Mouse (Mus musculus) T-helper 1 cell (primary cell): ENCODE results near the gene Nr3c2.

Source experiments
- in situ Hi-C: fragments of 300-600 bp; cut with MboI, MseI; formaldehyde crosslinking; loops from one replicate; pipeline ENCODE4 v1.15.1; 2025; ENCODE audit warnings: high pct_unique_total_duplicates

Gene Nr3c2

DNA sequence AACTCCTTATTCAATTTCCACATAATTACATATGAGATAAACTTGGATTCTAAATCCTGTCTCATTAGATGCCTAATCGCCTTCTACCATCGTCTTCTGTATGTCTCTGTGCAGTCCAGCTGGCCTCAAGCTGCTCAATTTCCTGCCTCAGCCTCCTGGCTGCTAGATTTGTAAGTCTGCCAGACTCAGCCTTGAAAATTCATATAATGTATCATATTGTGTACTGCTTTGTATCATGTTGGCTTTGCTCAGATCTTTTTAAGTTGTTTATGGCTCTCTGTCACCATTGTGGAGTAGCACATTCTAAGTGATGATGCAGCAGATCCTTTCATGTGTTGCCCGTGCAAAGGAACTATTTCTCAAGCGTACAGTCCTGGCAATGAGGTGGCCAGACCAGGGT, 71.9 kb downstream of the Nr3c2 start:
- in situ Hi-C loops, result no loop called here

DNA sequence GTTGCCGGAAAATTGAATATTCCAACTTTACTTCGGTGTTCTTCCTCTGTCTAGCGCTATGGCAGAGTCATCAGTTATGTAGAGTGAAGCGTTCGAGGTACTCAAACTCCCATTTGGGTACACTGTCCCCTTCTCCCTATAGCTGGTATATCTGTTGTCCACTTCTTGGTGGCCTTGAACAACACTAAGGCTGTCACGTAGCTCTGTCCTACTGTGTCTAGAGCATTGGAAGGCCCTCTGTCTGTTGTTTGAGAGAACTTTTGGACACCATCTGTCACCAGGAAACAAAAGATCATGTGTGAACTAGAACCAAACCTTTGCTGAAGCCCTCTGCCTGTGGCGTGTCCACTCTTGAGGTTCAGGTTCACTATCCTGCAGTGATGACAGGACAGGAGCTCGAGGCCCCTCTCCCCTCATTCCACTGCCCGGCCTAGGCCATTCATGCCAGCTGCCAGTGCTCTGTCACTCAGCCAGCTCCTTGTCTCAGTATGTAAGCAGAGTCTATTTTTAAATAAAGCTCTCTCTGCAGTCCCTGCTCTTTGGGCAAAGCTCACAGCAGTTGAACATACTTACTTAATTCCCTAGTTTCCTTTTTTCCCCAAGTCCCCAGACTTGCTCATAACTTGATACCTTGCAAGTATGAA, 72.6 kb downstream of the Nr3c2 start:
- in situ Hi-C loops, result no loop called here

DNA sequence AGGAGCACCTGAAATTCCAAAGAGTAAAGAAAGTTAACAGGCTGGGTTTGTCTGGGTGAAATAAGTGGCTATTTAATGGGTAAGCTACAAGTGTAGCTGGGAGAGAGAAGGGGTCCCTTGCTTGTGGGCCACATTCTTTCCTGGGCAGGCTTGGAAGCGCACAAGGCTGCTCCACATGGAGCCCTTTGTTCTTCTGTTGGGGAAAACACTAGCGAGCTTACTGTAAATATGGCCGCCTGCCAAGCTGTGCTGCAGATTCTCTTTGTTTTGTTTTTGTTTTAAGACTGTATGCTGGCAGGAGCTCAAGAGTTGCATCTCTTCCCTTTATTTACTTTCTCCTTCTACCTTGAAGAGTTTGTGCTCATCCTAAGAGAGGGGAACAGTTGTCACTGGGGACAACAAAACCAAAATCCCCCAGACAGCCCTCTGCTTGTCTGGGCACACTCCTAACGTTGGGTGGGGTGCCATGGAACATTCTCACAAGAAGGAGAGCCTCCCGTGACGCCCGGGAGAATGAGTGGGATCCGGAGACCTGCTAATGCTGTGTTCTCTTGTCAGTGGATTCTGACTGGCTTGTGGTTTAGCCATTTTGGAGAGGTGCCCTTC, 73.8 kb downstream of the Nr3c2 start:
- in situ Hi-C loops, result no loop called here

GRCm38 (mm10) chr8:76977907-76978306, 78.7 kb downstream of the Nr3c2 start:
- in situ Hi-C loops, result no loop called here

DNA sequence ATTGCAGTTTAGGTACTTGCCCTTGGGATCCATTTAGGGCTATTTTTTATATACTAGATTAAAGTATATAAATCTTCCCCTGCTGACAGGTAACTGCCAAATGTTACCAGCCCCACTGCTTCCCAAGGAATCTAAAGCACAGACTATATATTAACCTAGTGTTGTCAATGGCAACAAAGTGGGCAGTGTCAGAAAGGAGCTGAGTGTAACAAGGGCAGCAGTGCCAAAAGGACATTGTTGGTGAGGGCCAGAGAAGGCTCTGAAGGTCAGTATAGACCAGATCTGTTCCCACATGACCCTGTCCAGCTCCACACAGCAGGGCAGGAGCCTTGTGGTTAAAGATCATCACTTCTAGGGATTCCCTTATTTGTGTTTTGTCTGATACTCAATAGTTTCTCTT, 84.8 kb downstream of the Nr3c2 start:
- in situ Hi-C loops, result no loop called here

GRCm38 (mm10) chr8:76984851-76985250, 85.6 kb downstream of the Nr3c2 start:
- in situ Hi-C loops, result no loop called here

DNA sequence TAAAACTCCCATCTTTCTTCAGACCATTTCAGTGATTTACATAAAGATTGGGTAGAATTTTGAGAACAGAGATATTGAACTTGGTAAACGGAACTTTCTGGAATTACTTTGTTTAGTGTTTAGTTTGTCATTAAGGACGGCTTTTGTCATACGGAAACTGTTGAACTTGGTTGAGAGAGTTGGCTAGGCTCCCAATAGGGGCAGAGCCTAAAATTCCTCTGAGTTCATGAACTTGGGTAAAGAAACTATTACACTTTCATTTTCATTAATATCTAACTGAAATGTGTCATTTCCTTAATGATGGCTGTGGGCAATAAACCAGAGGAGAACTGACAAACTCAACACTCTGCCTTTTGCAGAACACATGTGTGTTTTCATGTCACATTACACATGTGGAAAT, 88.6 kb downstream of the Nr3c2 start:
- in situ Hi-C loops, result no loop called here

DNA sequence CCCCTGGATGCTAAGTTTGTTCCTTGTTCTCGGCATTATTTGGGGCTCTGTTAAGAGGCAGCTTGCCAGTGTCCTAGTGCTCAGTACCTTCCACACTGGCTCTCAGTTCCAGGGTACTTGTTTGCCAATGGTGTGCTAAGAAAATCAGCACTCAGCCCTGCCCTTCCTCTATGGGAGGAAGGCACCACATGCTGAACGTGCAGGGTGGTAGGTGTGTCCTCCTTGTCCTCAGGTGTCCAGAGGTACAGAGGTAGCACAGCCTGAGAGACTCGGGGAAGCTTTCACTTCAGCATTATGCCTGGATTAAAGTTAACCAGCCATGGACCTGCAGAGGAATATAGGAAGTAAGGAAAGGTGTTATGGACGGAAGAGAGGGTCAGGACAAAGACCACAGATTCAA, 99.0 kb downstream of the Nr3c2 start:
- in situ Hi-C loops, result no loop called here

- in situ Hi-C loops, result loop anchor here (10.0 kb wide), 1 partner anchor 295 kb away; no protein-coding TSS in a partner anchor
These were observed 110.2 kb downstream of the Nr3c2 start for GRCm38 (mm10) chr8:77009425-77009824.

DNA sequence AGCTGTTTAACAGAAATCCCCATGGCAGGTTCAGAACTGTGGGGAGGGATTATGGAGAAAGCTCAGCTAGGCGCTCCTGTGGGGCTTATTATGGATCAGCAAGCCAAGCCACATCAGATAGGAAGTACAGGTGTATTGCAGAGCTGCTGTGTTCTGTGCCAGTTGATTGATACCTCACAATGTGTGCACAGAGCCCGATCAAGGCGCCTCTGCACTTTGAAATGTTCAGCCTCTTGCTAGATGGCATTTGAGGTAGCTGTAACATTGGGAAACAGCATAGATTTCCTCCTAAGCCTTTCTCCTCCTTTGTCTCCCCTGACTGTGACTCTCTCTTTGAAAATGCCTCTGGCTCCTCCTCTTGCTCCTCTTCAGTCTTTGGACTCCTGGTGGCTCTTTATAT, 112.7 kb downstream of the Nr3c2 start:
- in situ Hi-C loops, result no loop called here

DNA sequence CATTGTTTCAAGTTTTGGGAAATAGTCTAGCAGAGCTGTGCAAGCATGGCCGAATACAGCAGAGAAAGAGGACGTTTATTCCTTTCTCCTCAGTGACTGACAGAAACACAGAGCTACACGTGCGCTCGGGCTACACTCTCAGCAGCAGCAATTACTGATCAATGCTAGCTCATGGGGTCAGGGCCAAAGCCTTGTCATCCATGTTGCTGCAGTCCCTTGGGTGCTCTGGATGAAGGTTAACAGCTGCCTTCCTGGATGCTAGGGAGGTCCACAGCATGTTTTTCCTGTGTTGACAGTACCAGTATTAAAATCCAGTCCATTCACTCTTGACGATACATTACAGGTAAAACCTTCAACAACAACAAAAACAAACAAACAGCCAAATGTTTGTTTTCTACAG, 113.4 kb downstream of the Nr3c2 start:
- in situ Hi-C loops, result no loop called here

DNA sequence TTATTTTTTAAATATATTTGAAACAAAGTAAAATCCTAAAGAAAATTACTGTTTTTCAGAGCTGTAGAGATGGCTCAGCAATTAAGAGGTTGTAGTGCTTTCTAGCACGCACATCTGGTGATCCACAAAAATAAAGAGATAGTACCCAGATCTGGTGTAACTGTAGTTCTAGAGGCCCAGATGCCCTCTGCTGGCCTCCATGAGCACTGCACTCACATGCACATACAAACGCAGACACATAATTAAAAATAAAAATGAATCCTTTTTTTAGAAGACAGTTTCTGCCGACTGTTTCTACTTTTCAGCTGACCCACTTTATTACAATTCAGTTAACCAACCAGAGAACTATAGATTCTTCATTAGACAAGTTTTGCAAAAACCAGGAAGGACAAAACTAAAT, 117.5 kb downstream of the Nr3c2 start:
- in situ Hi-C loops, result no loop called here

DNA sequence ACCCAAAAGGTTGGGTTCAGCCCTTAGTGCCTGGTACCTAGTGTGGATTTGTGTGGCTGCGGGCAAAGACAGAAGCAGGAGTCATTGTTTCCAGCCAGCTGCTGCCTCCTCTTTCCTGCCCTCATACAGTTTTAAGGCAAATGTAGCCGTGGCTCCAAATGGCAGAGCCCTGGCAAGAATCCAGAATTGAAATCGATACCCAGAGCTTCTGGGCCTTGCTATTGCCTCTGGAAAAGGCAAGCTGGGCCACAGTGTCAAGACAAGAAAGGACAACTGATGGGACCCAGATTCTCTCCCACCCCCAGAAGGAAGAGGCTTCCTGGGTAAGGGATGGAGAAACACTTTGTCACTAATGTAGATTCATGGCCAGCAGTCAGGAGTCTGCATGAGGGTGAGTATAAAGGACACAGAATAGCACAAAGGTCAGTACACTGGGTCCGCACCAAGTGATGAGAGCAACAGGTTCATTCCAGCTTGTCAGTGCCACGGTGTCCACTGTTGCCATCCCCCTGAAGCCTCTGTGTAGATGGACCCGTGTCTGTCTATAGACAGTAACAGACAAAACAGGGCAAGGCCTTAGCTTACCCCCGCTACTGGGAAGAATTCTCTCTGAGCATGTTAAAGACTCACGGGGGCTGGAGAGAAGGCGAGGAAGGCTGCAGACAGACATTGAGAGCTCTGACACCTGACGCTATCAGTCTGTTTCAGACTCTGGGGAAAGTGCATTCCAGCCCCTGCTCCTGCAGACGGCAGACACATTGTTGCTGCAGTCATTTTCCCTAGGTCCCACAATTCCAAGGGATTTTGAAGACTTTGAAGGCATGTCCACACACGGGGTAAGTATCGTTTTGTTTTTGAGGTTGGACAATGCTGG, 124.8 kb downstream of the Nr3c2 start:
- in situ Hi-C loops, result no loop called here

DNA sequence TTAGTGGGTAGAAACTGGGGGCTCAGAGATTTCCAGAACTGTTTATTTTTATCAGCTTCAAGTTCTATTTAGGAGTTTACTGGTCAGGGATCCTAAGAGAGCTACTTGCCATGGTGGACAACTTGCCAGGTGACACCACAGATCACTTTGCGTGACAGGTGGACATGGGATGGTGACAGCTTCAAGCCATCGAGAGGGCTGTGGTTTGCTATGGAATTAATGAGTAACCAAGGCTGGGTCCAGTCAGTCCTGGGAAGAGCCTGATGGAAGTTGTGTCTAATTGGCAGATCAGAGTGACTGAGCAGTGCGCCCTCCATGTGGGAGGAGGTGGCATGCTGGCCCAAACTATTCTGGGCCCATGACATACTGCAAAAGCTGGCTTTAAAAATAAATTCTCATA, 132.0 kb downstream of the Nr3c2 start:
- in situ Hi-C loops, result no loop called here

GRCm38 (mm10) chr8:77033706-77034464, 134.6 kb downstream of the Nr3c2 start:
- in situ Hi-C loops, result no loop called here

- in situ Hi-C loops, result no loop called here
These were observed 135.2 kb downstream of the Nr3c2 start for GRCm38 (mm10) chr8:77034465-77034829.

GRCm38 (mm10) chr8:77041214-77041613, 142.0 kb downstream of the Nr3c2 start:
- in situ Hi-C loops, result no loop called here

DNA sequence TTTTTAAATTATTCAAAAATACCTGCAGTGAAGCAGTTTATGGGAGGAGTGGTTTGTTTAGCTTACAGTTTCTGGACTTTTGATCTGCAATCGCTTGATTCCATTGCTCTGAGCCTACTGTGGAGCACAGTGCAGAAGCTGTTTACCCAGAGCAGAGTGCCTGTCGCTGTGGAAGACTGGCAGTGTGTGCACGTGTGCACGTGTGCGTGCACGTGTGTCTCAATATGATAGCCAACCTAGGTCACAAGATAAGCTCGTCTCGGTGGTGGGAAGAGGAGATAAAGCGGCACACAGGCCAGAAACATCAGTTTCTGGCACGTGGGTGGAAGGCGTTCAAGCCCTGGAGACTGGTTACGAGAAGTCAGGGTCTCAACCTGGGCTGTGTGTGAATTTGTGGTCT, 145.6 kb downstream of the Nr3c2 start:
- in situ Hi-C loops, result no loop called here

GRCm38 (mm10) chr8:77045711-77046110, 146.5 kb downstream of the Nr3c2 start:
- in situ Hi-C loops, result no loop called here

GRCm38 (mm10) chr8:77046217-77046616, 147.0 kb downstream of the Nr3c2 start:
- in situ Hi-C loops, result no loop called here

DNA sequence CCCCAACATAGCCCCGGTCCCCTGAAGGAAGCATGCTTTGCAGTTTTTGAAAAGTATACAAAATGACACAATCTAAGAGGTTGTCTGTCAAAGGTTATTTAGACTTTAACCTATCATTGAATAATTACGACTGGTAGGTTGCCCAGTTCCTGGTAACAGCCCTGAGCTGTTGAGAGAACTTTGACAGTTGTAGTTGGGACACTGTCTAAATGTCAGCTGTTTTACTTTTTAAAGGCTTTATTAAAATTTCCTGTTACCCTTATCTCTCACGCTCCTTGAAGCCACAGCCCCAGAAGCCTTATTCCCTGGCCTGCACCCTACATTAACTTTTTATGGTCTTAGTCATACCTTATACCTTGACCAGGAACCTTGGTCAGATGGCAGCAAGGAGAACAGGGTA, 147.5 kb downstream of the Nr3c2 start:
- in situ Hi-C loops, result no loop called here
